Mouse (Mus musculus) regulatory T cell (primary cell): Measurements from ENCODE around the gene Lrrc4.

ENCODE experiments used
- in situ Hi-C: fragments of 300-600 bp; cut with MboI, MseI; formaldehyde crosslinking; loops from one replicate; pipeline ENCODE4 v1.15.1; 2025; ENCODE audit warnings: high pct_unique_total_duplicates

Lrrc4 gene

GRCm38 (mm10) chr6:28783082-28783647 lies 48.4 kb downstream of the Lrrc4 start:
- in situ Hi-C loops = no loop called here

- in situ Hi-C loops = no loop called here
Measured at GRCm38 (mm10) chr6:28781696-28782095, 49.9 kb downstream of the Lrrc4 start.

- in situ Hi-C loops = no loop called here
Measured at GRCm38 (mm10) chr6:28771331-28771730, 60.2 kb downstream of the Lrrc4 start.

GRCm38 (mm10) chr6:28767891-28768481 lies 63.6 kb downstream of the Lrrc4 start:
- in situ Hi-C loops = no loop called here

GRCm38 (mm10) chr6:28766622-28767021 lies 64.9 kb downstream of the Lrrc4 start:
- in situ Hi-C loops = no loop called here

- in situ Hi-C loops = no loop called here
Measured at GRCm38 (mm10) chr6:28762132-28762775, 69.3 kb downstream of the Lrrc4 start.

- in situ Hi-C loops = no loop called here
Measured at GRCm38 (mm10) chr6:28761728-28762127, 69.8 kb downstream of the Lrrc4 start.

- in situ Hi-C loops = no loop called here
Measured at GRCm38 (mm10) chr6:28758293-28758692, 73.3 kb downstream of the Lrrc4 start.

GRCm38 (mm10) chr6:28756306-28757018 lies 75.1 kb downstream of the Lrrc4 start:
- in situ Hi-C loops = no loop called here

GRCm38 (mm10) chr6:28754127-28754898 lies 77.2 kb downstream of the Lrrc4 start:
- in situ Hi-C loops = no loop called here

- in situ Hi-C loops = no loop called here
Measured at GRCm38 (mm10) chr6:28753681-28754080, 77.9 kb downstream of the Lrrc4 start.

- in situ Hi-C loops = no loop called here
Measured at GRCm38 (mm10) chr6:28753217-28753616, 78.3 kb downstream of the Lrrc4 start.

GRCm38 (mm10) chr6:28751186-28751585 lies 80.4 kb downstream of the Lrrc4 start:
- in situ Hi-C loops = no loop called here

- in situ Hi-C loops = no loop called here
Measured at GRCm38 (mm10) chr6:28749224-28749623, 82.3 kb downstream of the Lrrc4 start.

- in situ Hi-C loops = no loop called here
Measured at GRCm38 (mm10) chr6:28747931-28748670, 83.4 kb downstream of the Lrrc4 start.

GRCm38 (mm10) chr6:28747025-28747424 lies 84.5 kb downstream of the Lrrc4 start:
- in situ Hi-C loops = no loop called here

GRCm38 (mm10) chr6:28745864-28746263 lies 85.7 kb downstream of the Lrrc4 start:
- in situ Hi-C loops = no loop called here

- in situ Hi-C loops = no loop called here
Measured at GRCm38 (mm10) chr6:28743586-28743985, 88.0 kb downstream of the Lrrc4 start.

- in situ Hi-C loops = no loop called here
Measured at GRCm38 (mm10) chr6:28737601-28738000, 93.9 kb downstream of the Lrrc4 start.

- in situ Hi-C loops = no loop called here
Measured at GRCm38 (mm10) chr6:28736665-28737064, 94.9 kb downstream of the Lrrc4 start.

GRCm38 (mm10) chr6:28735116-28735515 lies 96.4 kb downstream of the Lrrc4 start:
- in situ Hi-C loops = no loop called here
